Mouse (Mus musculus) spleen, postnatal 36 days (tissue): ENCODE measurements around the gene Hdac11.

ENCODE experiments used
- DNase-seq, 2 experiments: peaks; one replicate each; pipeline ENCODE4 v3.0.0; 2022; ENCODE audit warnings: low spot score in 2 of 2, mixed read lengths in 1 of 2

The Hdac11 gene

GRCm38 (mm10) chr6:91169129-91169528 lies 12.7 kb downstream of the Hdac11 start:
- DNase-seq: no peak

GRCm38 (mm10) chr6:91171396-91171895 lies 15.0 kb downstream of the Hdac11 start:
- no peak for DNase-seq

- DNase-seq: no peak
Observed at GRCm38 (mm10) chr6:91172381-91172780, 15.9 kb downstream of the Hdac11 start.

- no peak for DNase-seq
Observed at GRCm38 (mm10) chr6:91173221-91173880, 16.9 kb downstream of the Hdac11 start.

- DNase-seq: no peak
Observed at GRCm38 (mm10) chr6:91174211-91174610, 17.7 kb downstream of the Hdac11 start.

GRCm38 (mm10) chr6:91180767-91181171 lies 24.3 kb downstream of the Hdac11 start:
- no peak for DNase-seq

- DNase-seq: peak in 1 of 2 experiments; percentile 20
Observed at GRCm38 (mm10) chr6:91181320-91181719, 24.9 kb downstream of the Hdac11 start.

- DNase-seq: no peak
Observed at GRCm38 (mm10) chr6:91182075-91182490, 25.6 kb downstream of the Hdac11 start.

GRCm38 (mm10) chr6:91183041-91183440 lies 26.6 kb downstream of the Hdac11 start:
- no peak for DNase-seq

GRCm38 (mm10) chr6:91183980-91184379 lies 27.5 kb downstream of the Hdac11 start:
- DNase-seq: no peak

- no peak for DNase-seq
Observed at GRCm38 (mm10) chr6:91184776-91185175, 28.3 kb downstream of the Hdac11 start.

- DNase-seq: no peak
Observed at GRCm38 (mm10) chr6:91185502-91185901, 29.0 kb downstream of the Hdac11 start.

GRCm38 (mm10) chr6:91186161-91186931 lies 29.9 kb downstream of the Hdac11 start:
- peak in 1 of 2 experiments; percentile 11 for DNase-seq

GRCm38 (mm10) chr6:91186934-91187333 lies 30.5 kb downstream of the Hdac11 start:
- no peak for DNase-seq

- no peak for DNase-seq
Observed at GRCm38 (mm10) chr6:91187871-91188270, 31.4 kb downstream of the Hdac11 start.

GRCm38 (mm10) chr6:91189971-91190370 lies 33.5 kb downstream of the Hdac11 start:
- DNase-seq: no peak

- DNase-seq: no peak
Observed at GRCm38 (mm10) chr6:91191465-91191864, 35.0 kb downstream of the Hdac11 start.

GRCm38 (mm10) chr6:91192421-91192820 lies 36.0 kb downstream of the Hdac11 start:
- DNase-seq: no peak

- DNase-seq: no peak
Observed at GRCm38 (mm10) chr6:91192851-91193545, 36.5 kb downstream of the Hdac11 start.

GRCm38 (mm10) chr6:91198456-91198855 lies 42.0 kb downstream of the Hdac11 start:
- no peak for DNase-seq

GRCm38 (mm10) chr6:91200429-91201188 lies 44.1 kb downstream of the Hdac11 start:
- no peak for DNase-seq
